Mouse (Mus musculus): ENCODE measurements around the gene Rbfox1. TPM values are rescaled to one million over a fixed set of nuclear protein-coding genes. Genes with fewer than 3 reads are reported as not detected.

Rbfox1 gene
- polyA plus RNA-seq, 1 experiment, result 1.4 TPM

DNA sequence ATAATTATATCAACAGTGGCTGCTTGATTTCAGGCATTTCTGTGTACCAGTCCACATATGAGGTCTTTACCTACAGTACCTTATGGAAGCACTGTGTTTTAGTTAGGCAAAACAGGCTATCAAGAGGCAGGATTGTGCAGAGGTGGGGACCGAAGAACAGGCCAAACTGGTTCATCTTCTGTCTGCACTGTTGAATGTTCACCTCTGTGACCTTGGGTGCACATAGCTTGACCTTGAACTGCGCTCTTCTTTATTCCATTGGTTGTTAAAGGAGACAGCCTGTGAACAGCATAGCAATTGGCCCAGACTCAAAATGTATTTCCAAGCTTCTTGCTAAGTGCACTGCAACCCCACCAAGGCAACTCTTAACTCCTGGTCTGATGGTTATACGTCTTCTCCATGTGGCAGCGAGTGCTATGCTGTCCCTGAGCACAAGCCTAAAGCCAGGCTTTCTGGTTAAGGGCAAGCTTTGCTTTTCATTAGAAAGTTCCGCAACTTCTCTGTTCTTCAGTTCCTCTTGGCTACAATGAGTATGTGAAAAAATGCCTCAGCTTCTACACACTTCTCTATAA lies 1196.6 kb downstream of the Rbfox1 start:
- H3K4me1 ChIP-seq (ENCODE audit: control insufficient read depth, insufficient read depth, low read length), result no peaks in the 10 kb centered on the region
- TF ChIP-seq POLR2A (IDR thresholded peaks at IDR 0.05; ENCODE audit: low read depth, low read length) (no peak), CTCF (IDR thresholded peaks at IDR 0.05; ENCODE audit: borderline replicate concordance, insufficient read depth, low read length) (no peak)
- H3K4me3 ChIP-seq (ENCODE audit: insufficient read depth, low read length), result no peak overlapping the region
- H3K27ac ChIP-seq (ENCODE audit: insufficient read depth, low read length), result no peak overlapping the region

DNA sequence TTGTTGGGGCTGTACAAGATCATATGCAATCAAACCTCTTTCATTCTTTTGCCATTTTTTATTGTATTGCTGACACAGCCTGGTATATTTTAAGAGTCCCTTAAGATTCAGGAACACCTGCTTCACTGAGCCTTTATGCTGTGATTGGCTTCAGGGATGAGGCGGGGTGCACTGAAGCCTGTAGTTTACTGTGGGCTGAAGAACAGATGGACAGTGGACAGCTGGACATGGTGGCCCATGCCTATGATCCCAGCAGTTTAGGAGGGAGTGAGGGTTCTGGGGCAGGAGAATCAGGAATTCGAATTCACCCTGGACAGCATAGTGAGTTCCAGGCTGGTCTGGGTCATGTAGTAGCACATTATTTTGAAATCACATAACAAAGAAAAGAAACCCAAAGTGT lies 1198.8 kb downstream of the Rbfox1 start:
- Histone ChIP-seq H3K27ac (ENCODE audit: insufficient read depth, low read length) (no peak overlapping the region), H3K4me1 (ENCODE audit: control insufficient read depth, insufficient read depth, low read length) (no peaks in the 10 kb centered on the region), H3K4me3 (ENCODE audit: insufficient read depth, low read length) (no peak overlapping the region)
- no peak for TF ChIP-seq CTCF (IDR thresholded peaks at IDR 0.05; ENCODE audit: borderline replicate concordance, insufficient read depth, low read length)
- TF ChIP-seq POLR2A (IDR thresholded peaks at IDR 0.05; ENCODE audit: low read depth, low read length), result no peak

GRCm38 (mm10) chr16:7088601-7089430 lies 1203.7 kb downstream of the Rbfox1 start:
- H3K27ac ChIP-seq (ENCODE audit: insufficient read depth, low read length), result no peak overlapping the region
- H3K4me1 ChIP-seq (ENCODE audit: control insufficient read depth, insufficient read depth, low read length), result no peaks in the 10 kb centered on the region
- no peak overlapping the region for H3K4me3 ChIP-seq (ENCODE audit: insufficient read depth, low read length)
- no peak for TF ChIP-seq POLR2A (IDR thresholded peaks at IDR 0.05; ENCODE audit: low read depth, low read length)
- no peak for TF ChIP-seq CTCF (IDR thresholded peaks at IDR 0.05; ENCODE audit: borderline replicate concordance, insufficient read depth, low read length)

DNA sequence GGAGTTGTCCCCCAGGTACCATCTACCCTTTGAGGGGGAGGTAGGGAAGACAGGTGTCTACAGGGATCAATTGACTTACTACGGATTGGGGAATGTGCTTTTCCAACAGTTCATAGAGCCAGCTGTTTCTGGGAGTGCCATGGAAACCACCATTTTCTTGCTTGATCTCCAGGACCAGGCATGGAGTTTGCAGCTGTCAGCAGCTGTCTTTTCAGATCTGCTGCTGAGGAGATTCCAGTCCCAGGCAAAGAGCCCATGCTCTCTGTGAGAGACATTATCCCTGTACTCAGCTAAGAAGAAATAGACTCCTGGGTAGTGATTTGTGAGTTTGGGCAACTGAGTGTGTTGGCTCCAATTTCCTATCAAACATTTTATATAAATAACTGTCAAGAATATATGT lies 1204.3 kb downstream of the Rbfox1 start:
- TF ChIP-seq POLR2A (IDR thresholded peaks at IDR 0.05; ENCODE audit: low read depth, low read length) (no peak), CTCF (IDR thresholded peaks at IDR 0.05; ENCODE audit: borderline replicate concordance, insufficient read depth, low read length) (no peak)
- Histone ChIP-seq H3K4me3 (ENCODE audit: insufficient read depth, low read length) (no peak overlapping the region), H3K4me1 (ENCODE audit: control insufficient read depth, insufficient read depth, low read length) (no peaks in the 10 kb centered on the region), H3K27ac (ENCODE audit: insufficient read depth, low read length) (no peak overlapping the region)

DNA sequence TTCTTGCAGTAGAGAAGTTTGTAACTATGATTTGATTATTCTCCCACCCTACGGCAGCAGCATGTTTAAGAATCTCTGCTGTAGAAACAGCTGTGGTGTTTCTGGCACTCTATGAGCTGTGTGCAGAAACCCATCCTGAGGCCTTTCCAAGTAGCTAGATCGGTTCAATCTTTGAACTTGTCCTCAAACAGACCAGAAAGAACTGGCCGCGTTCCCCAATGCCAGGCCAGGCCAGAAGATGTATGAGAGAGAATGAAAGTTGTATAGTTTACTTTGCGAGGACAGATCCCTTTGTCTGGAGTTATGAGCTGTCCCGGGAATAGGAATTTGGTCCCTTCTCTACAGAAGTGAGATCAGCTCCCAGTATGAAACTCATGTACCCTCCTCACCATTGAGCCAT lies 1205.0 kb downstream of the Rbfox1 start:
- H3K27ac ChIP-seq (ENCODE audit: insufficient read depth, low read length), result no peak overlapping the region
- TF ChIP-seq POLR2A (IDR thresholded peaks at IDR 0.05; ENCODE audit: low read depth, low read length) (no peak), CTCF (IDR thresholded peaks at IDR 0.05; ENCODE audit: borderline replicate concordance, insufficient read depth, low read length) (no peak)

GRCm38 (mm10) chr16:7092811-7093210 lies 1207.7 kb downstream of the Rbfox1 start:
- Histone ChIP-seq H3K4me1 (ENCODE audit: control insufficient read depth, insufficient read depth, low read length) (no peaks in the 10 kb centered on the region), H3K4me3 (ENCODE audit: insufficient read depth, low read length) (no peak overlapping the region), H3K27ac (ENCODE audit: insufficient read depth, low read length) (no peak overlapping the region)
- TF ChIP-seq CTCF (IDR thresholded peaks at IDR 0.05; ENCODE audit: borderline replicate concordance, insufficient read depth, low read length) (no peak), POLR2A (IDR thresholded peaks at IDR 0.05; ENCODE audit: low read depth, low read length) (no peak)

More for the DNA sequence above, 1205.0 kb downstream of the Rbfox1 start:
- no peaks in the 10 kb centered on the region for H3K4me1 ChIP-seq (ENCODE audit: control insufficient read depth, insufficient read depth, low read length)
- no peak overlapping the region for H3K4me3 ChIP-seq (ENCODE audit: insufficient read depth, low read length)

- Histone ChIP-seq H3K4me1 (ENCODE audit: control insufficient read depth, insufficient read depth, low read length) (no peaks in the 10 kb centered on the region), H3K27ac (ENCODE audit: insufficient read depth, low read length) (no peak overlapping the region), H3K4me3 (ENCODE audit: insufficient read depth, low read length) (no peak overlapping the region)
- no peak for TF ChIP-seq CTCF (IDR thresholded peaks at IDR 0.05; ENCODE audit: borderline replicate concordance, insufficient read depth, low read length)
- TF ChIP-seq POLR2A (IDR thresholded peaks at IDR 0.05; ENCODE audit: low read depth, low read length), result no peak
These were observed 1208.5 kb downstream of the Rbfox1 start for GRCm38 (mm10) chr16:7093686-7094085.

DNA sequence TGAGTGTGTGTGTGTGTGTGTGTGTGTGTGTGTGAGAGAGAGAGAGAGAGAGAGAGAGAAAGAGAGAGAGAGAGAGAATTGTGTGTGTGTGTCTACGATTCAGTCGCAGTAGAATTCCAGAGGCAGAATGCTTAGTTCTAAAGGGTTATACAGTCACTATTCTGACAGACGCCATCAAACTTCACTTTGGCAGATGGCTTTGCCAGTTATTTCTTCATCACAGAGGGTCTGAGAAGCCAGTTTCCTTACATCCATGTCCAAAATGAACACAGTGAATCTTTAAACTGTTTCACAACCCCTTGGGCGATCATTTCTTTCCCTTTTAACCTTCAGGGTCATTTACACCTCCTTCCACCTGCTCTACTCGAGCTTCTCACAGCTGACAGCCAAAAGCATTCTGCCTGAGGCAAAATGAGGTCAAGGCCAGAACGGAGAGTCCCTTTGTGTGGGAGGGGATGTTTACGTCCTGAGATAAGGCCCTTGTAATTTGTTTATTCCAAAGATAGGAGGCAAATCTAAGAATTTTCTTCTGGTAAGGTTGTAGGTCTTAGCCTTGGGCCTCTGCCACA lies 1209.1 kb downstream of the Rbfox1 start:
- no peak for TF ChIP-seq CTCF (IDR thresholded peaks at IDR 0.05; ENCODE audit: borderline replicate concordance, insufficient read depth, low read length)
- no peak for TF ChIP-seq POLR2A (IDR thresholded peaks at IDR 0.05; ENCODE audit: low read depth, low read length)
- no peak overlapping the region for H3K4me3 ChIP-seq (ENCODE audit: insufficient read depth, low read length)
- H3K4me1 ChIP-seq (ENCODE audit: control insufficient read depth, insufficient read depth, low read length), result no peaks in the 10 kb centered on the region
- H3K27ac ChIP-seq (ENCODE audit: insufficient read depth, low read length), result no peak overlapping the region

DNA sequence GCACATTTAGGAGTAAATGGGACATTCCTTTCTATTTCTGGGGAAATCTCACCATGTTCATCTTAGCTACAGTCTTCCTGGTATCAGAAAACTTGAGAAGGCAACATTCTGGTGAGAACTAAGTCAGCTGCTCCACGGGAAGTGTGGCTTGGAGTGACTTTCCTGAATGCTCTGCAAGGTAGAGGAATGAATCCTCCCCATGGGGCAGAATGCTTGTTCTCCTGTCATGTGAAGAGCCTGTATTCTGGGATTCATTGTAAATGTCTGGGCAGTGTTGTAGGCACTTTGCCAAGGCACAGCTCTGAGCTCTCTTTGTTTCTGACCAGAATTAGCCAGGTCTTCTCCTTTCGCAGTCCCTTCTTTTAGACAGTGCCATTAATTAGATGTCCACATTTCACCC lies 1211.9 kb downstream of the Rbfox1 start:
- TF ChIP-seq CTCF (IDR thresholded peaks at IDR 0.05; ENCODE audit: borderline replicate concordance, insufficient read depth, low read length) (no peak), POLR2A (IDR thresholded peaks at IDR 0.05; ENCODE audit: low read depth, low read length) (no peak)
- Histone ChIP-seq H3K4me3 (ENCODE audit: insufficient read depth, low read length) (no peak overlapping the region), H3K4me1 (ENCODE audit: control insufficient read depth, insufficient read depth, low read length) (no peaks in the 10 kb centered on the region), H3K27ac (ENCODE audit: insufficient read depth, low read length) (no peak overlapping the region)
